Mouse (Mus musculus): ENCODE results near the gene Anxa3. TPM values are rescaled to one million over a fixed set of nuclear protein-coding genes. Genes with fewer than 3 reads are reported as not detected.

Anxa3 gene
- polyA plus RNA-seq, 1 experiment: 14.5 TPM

GRCm38 (mm10) chr5:96785096-96785495 is 8.0 kb upstream of the Anxa3 start:
- no peak overlapping the region for H3K27ac ChIP-seq (ENCODE audit: insufficient read depth, low read depth, low read length)
- H3K4me3 ChIP-seq (ENCODE audit: insufficient read depth, low read depth, low read length): no peak overlapping the region
- DNase-seq: no peak
- no peaks in the 10 kb centered on the region for H3K27me3 ChIP-seq (replicated peaks; ENCODE audit: control insufficient read depth, insufficient read depth, low read length)
- no peaks in the 10 kb centered on the region for H3K4me1 ChIP-seq (ENCODE audit: control insufficient read depth, insufficient read depth, low read length)
- WGBS: 90% methylated on average over 5 of the region's 5 CpGs
- no peak for TF ChIP-seq CTCF (conservative IDR thresholded peaks at IDR 0.05; ENCODE audit: insufficient read depth, insufficient read length, low read depth, low read length)
- TF ChIP-seq POLR2A (IDR thresholded peaks at IDR 0.05; ENCODE audit: low read depth, low read length): no peak
- H3K36me3 ChIP-seq (ENCODE audit: control insufficient read depth, insufficient read depth, low read length): peaks cover 2% of the 10 kb centered on the region; the same call in 1 of the 2 replicates

- peak overlapping the region; percentile 68 for H3K27ac ChIP-seq (ENCODE audit: insufficient read depth, low read depth, low read length)
These were observed 717 bp upstream of the Anxa3 start for GRCm38 (mm10) chr5:96792422-96792821.

DNA sequence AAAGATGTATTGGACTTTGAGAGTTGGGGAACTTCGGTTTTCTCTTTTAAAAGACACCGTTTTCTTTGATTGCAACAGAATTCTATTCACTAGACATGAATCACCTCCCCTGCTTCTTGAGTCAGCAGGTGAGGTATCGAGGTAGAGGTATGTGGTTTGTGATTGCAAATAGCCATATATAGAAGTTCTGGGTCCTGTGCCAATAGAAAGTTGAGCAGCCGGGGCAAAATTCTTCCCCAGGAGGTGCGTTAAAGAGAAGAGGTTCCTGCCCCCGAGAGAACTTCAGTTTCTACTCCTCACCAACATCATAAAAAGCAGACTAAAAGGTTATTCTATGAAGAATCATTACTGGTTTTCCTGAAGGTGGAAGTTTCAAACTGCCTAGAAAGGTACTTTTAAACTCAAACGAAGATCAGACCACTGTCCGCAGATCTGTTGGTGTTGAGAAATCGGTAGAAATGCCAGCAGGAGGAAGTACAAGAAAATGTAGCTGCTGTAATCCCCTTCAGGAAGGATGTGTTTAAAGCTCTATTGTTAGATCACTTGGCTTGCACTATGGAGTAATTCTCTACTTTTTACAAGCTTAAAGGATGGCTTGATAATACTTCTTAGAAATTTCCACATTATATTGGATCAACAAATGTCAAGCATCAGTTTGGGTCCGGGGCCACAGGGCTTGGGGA is 955 bp downstream of the Anxa3 start:
- DNase-seq: peak; percentile 25
- Histone ChIP-seq H3K36me3 (ENCODE audit: control insufficient read depth, insufficient read depth, low read length) (no peaks in the 10 kb centered on the region), H3K27me3 (replicated peaks; ENCODE audit: control insufficient read depth, insufficient read depth, low read length) (peaks cover 3% of the 10 kb centered on the region; the same call in 1 of the 2 replicates), H3K4me1 (ENCODE audit: control insufficient read depth, insufficient read depth, low read length) (no peaks in the 10 kb centered on the region; the same call in 1 of the 2 replicates), H3K27ac (ENCODE audit: insufficient read depth, low read depth, low read length) (peak overlapping the region; percentile 58; the same call in 1 of the 2 replicates), H3K4me3 (ENCODE audit: insufficient read depth, low read depth, low read length) (peak overlapping the region; percentile 60)
- no peak for TF ChIP-seq CTCF (conservative IDR thresholded peaks at IDR 0.05; ENCODE audit: insufficient read depth, insufficient read length, low read depth, low read length)
- TF ChIP-seq POLR2A (IDR thresholded peaks at IDR 0.05; ENCODE audit: low read depth, low read length): no peak
- WGBS: 26% methylated on average over 10 of the region's 10 CpGs

More at GRCm38 (mm10) chr5:96792422-96792821, 717 bp upstream of the Anxa3 start:
- WGBS: 29% methylated on average over 9 of the region's 9 CpGs
- peaks cover 3% of the 10 kb centered on the region; the same call in 1 of the 2 replicates for H3K27me3 ChIP-seq (replicated peaks; ENCODE audit: control insufficient read depth, insufficient read depth, low read length)
- DNase-seq: peak; percentile 64
- H3K4me1 ChIP-seq (ENCODE audit: control insufficient read depth, insufficient read depth, low read length): no peaks in the 10 kb centered on the region; the same call in 1 of the 2 replicates
- TF ChIP-seq CTCF (conservative IDR thresholded peaks at IDR 0.05; ENCODE audit: insufficient read depth, insufficient read length, low read depth, low read length) (no peak), POLR2A (IDR thresholded peaks at IDR 0.05; ENCODE audit: low read depth, low read length) (no peak)
- no peaks in the 10 kb centered on the region for H3K36me3 ChIP-seq (ENCODE audit: control insufficient read depth, insufficient read depth, low read length)
- H3K4me3 ChIP-seq (ENCODE audit: insufficient read depth, low read depth, low read length): peak overlapping the region; percentile 16; the same call in 1 of the 2 replicates

GRCm38 (mm10) chr5:96795752-96796151 is 2.6 kb downstream of the Anxa3 start:
- no peak overlapping the region for H3K4me3 ChIP-seq (ENCODE audit: insufficient read depth, low read depth, low read length)
- DNase-seq: peak; percentile 81
- H3K36me3 ChIP-seq (ENCODE audit: control insufficient read depth, insufficient read depth, low read length): no peaks in the 10 kb centered on the region
- WGBS: 75% methylated on average over 1 of the region's 1 CpGs
- H3K27ac ChIP-seq (ENCODE audit: insufficient read depth, low read depth, low read length): no peak overlapping the region
- TF ChIP-seq POLR2A (IDR thresholded peaks at IDR 0.05; ENCODE audit: low read depth, low read length): no peak
- no peaks in the 10 kb centered on the region; the same call in none of the 2 replicates for H3K4me1 ChIP-seq (ENCODE audit: control insufficient read depth, insufficient read depth, low read length)
- peaks cover 3% of the 10 kb centered on the region; the same call in 1 of the 2 replicates for H3K27me3 ChIP-seq (replicated peaks; ENCODE audit: control insufficient read depth, insufficient read depth, low read length)

DNA sequence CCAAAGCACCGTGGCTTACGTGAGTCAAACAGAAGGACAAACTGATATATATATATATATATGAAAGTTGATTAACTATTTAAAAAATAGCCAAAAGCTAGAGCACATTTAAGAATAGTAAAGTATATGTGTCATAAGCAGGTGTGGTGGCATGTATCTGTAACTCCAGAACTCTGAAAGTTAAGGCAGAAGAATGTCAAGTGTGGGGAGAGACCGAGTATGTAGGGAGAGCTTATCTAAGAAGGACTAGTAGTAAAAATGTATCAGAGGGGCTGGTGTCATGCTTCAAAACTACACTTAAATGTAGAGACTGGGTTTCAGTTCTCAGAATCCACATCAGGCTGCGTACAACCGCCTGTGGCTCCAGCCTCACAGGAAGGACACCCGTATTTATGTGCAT is 4.3 kb downstream of the Anxa3 start:
- DNase-seq: no peak
- WGBS: 91% methylated on average over 6 of the region's 6 CpGs
- H3K27ac ChIP-seq (ENCODE audit: insufficient read depth, low read depth, low read length): no peak overlapping the region
- H3K27me3 ChIP-seq (replicated peaks; ENCODE audit: control insufficient read depth, insufficient read depth, low read length): peaks cover 3% of the 10 kb centered on the region; the same call in 1 of the 2 replicates
- peaks cover 2% of the 10 kb centered on the region for H3K4me1 ChIP-seq (ENCODE audit: control insufficient read depth, insufficient read depth, low read length)
- no peaks in the 10 kb centered on the region for H3K36me3 ChIP-seq (ENCODE audit: control insufficient read depth, insufficient read depth, low read length)
- H3K4me3 ChIP-seq (ENCODE audit: insufficient read depth, low read depth, low read length): no peak overlapping the region
- TF ChIP-seq POLR2A (IDR thresholded peaks at IDR 0.05; ENCODE audit: low read depth, low read length) (no peak), CTCF (conservative IDR thresholded peaks at IDR 0.05; ENCODE audit: insufficient read depth, insufficient read length, low read depth, low read length) (no peak)

GRCm38 (mm10) chr5:96799165-96799564 is 6.0 kb downstream of the Anxa3 start:
- H3K27me3 ChIP-seq (replicated peaks; ENCODE audit: control insufficient read depth, insufficient read depth, low read length): no peaks in the 10 kb centered on the region
- 90% methylated on average over 9 of the region's 9 CpGs for WGBS

GRCm38 (mm10) chr5:96799969-96800368 is 6.8 kb downstream of the Anxa3 start:
- H3K4me3 ChIP-seq (ENCODE audit: insufficient read depth, low read depth, low read length): no peak overlapping the region
- no peak overlapping the region for H3K27ac ChIP-seq (ENCODE audit: insufficient read depth, low read depth, low read length)
- H3K36me3 ChIP-seq (ENCODE audit: control insufficient read depth, insufficient read depth, low read length): no peaks in the 10 kb centered on the region
- TF ChIP-seq CTCF (conservative IDR thresholded peaks at IDR 0.05; ENCODE audit: insufficient read depth, insufficient read length, low read depth, low read length) (no peak), POLR2A (IDR thresholded peaks at IDR 0.05; ENCODE audit: low read depth, low read length) (no peak)
- H3K27me3 ChIP-seq (replicated peaks; ENCODE audit: control insufficient read depth, insufficient read depth, low read length): no peaks in the 10 kb centered on the region
- H3K4me1 ChIP-seq (ENCODE audit: control insufficient read depth, insufficient read depth, low read length): peaks cover 2% of the 10 kb centered on the region
- no peak for DNase-seq
- 83% methylated on average over 9 of the region's 9 CpGs for WGBS

More at GRCm38 (mm10) chr5:96799165-96799564, 6.0 kb downstream of the Anxa3 start:
- no peak overlapping the region for H3K4me3 ChIP-seq (ENCODE audit: insufficient read depth, low read depth, low read length)
- no peak for TF ChIP-seq CTCF (conservative IDR thresholded peaks at IDR 0.05; ENCODE audit: insufficient read depth, insufficient read length, low read depth, low read length)
- no peak for TF ChIP-seq POLR2A (IDR thresholded peaks at IDR 0.05; ENCODE audit: low read depth, low read length)
- no peaks in the 10 kb centered on the region for H3K36me3 ChIP-seq (ENCODE audit: control insufficient read depth, insufficient read depth, low read length)
- no peak for DNase-seq
- peaks cover 2% of the 10 kb centered on the region for H3K4me1 ChIP-seq (ENCODE audit: control insufficient read depth, insufficient read depth, low read length)
- H3K27ac ChIP-seq (ENCODE audit: insufficient read depth, low read depth, low read length): no peak overlapping the region

Data from kidney, adult 2 months (tissue).